Mouse (Mus musculus) bone marrow, adult 2 months (tissue): Measurements from ENCODE around the gene Gm49318.

ENCODE experiments used
- CTCF ChIP-seq: fragments of 200-500 bp; IDR thresholded peaks from 2 replicates; pipeline ENCODE4 v1.5.1; 2011; ENCODE audit warnings: low read length, control low read depth; ENCODE audit not compliant: control insufficient read depth, insufficient read depth
- POLR2A ChIP-seq: fragments of 200-500 bp; IDR thresholded peaks from 2 replicates; pipeline ENCODE4 v1.6.1; 2011; ENCODE audit warnings: low read depth, mild to moderate bottlenecking, control low read depth, low read length, borderline replicate concordance; ENCODE audit not compliant: control insufficient read depth

DNA sequence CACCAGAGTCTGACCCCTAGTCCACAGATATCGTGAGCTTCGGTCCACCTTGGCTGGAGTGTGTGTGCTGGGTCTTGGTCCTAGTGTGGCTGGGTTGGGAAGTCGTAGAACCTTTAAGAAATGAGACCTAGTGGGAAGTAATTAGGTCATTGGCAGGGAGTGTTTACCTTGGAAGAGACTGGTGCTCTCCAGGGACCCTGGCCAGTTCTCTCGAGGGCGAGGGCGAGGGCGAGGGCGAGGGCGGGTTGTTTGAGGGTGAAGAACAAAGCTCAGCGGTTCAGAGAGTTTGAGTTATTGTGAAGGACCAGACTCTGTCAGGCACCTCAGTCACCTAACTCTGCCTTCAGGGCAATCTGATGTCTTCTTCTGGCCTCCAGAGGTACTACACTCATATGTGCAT lies 33.2 kb downstream of the Gm49318 start:
- no peak for TF ChIP-seq CTCF
- no peak for TF ChIP-seq POLR2A
